Mouse (Mus musculus) testis, adult 2 months (tissue): ENCODE measurements around the gene Qrfpr. TPM values are rescaled to one million over a fixed set of nuclear protein-coding genes. Genes with fewer than 3 reads are reported as not detected.

ENCODE experiments used
- H3K27ac ChIP-seq: fragments of 200-500 bp; 2 replicates; pipeline ENCODE4 v1.5.1; 2012; ENCODE audit warnings: low read depth, low read length; ENCODE audit not compliant: control insufficient read depth, insufficient read depth
- H3K27me3 ChIP-seq: fragments of 200-500 bp; 2 replicates; pipeline ENCODE4 v1.6.1; 2012; ENCODE audit warnings: mild to moderate bottlenecking, low read length, moderate library complexity; ENCODE audit not compliant: control insufficient read depth, insufficient read depth
- H3K36me3 ChIP-seq: fragments of 200-500 bp; 2 replicates; pipeline ENCODE4 v1.6.1; 2012; ENCODE audit warnings: mild to moderate bottlenecking, low read length; ENCODE audit not compliant: control insufficient read depth, insufficient read depth
- H3K4me1 ChIP-seq: fragments of 200-500 bp; 2 replicates; pipeline ENCODE4 v1.6.1; 2012; ENCODE audit warnings: low read length; ENCODE audit not compliant: control insufficient read depth, insufficient read depth
- H3K4me3 ChIP-seq: fragments of 200-500 bp; 2 replicates; pipeline ENCODE4 v1.5.1; 2012; ENCODE audit warnings: low read depth, mild to moderate bottlenecking, low read length, moderate library complexity, mixed read lengths; ENCODE audit not compliant: control insufficient read depth
- CTCF ChIP-seq: fragments of 200-500 bp; IDR thresholded peaks from 2 replicates; pipeline ENCODE4 v1.5.1; 2012; ENCODE audit warnings: low read depth, mild to moderate bottlenecking, inconsistent platforms, low read length, moderate library complexity; ENCODE audit not compliant: control insufficient read depth, insufficient read depth, insufficient replicate concordance
- POLR2A ChIP-seq: fragments of 200-500 bp; IDR thresholded peaks from 2 replicates; pipeline ENCODE4 v1.6.1; 2012; ENCODE audit warnings: low read depth, mild to moderate bottlenecking, inconsistent platforms, low read length, moderate library complexity; ENCODE audit not compliant: control insufficient read depth
- polyA plus RNA-seq: library from polyadenylated mRNA; depleted of rRNA; stranded (reverse); fragments of >200 nt; gene quantifications from 2 replicates; pipeline ENCODE4 v1.2.3, GENCODE M21; 2012

Qrfpr gene
- polyA plus RNA-seq, 1 experiment, result not detected

- TF ChIP-seq CTCF, result no peak
- TF ChIP-seq POLR2A, result no peak
- H3K4me1 ChIP-seq, result no peaks in the 10 kb centered on the region
- H3K4me3 ChIP-seq, result no peak overlapping the region
- no peaks in the 10 kb centered on the region for H3K36me3 ChIP-seq
- no peaks in the 10 kb centered on the region for H3K27me3 ChIP-seq
- H3K27ac ChIP-seq, result no peak overlapping the region
These were observed 32.9 kb downstream of the Qrfpr start for GRCm38 (mm10) chr3:36189243-36189642.

GRCm38 (mm10) chr3:36186510-36186909 lies 35.6 kb downstream of the Qrfpr start:
- H3K27ac ChIP-seq, result no peak overlapping the region
- H3K36me3 ChIP-seq, result no peaks in the 10 kb centered on the region
- H3K27me3 ChIP-seq, result no peaks in the 10 kb centered on the region
- no peak for TF ChIP-seq POLR2A
- no peak for TF ChIP-seq CTCF
- no peak overlapping the region for H3K4me3 ChIP-seq
- H3K4me1 ChIP-seq, result no peaks in the 10 kb centered on the region

GRCm38 (mm10) chr3:36181519-36181918 lies 40.6 kb downstream of the Qrfpr start:
- Histone ChIP-seq H3K27me3 (no peaks in the 10 kb centered on the region), H3K27ac (no peak overlapping the region), H3K4me1 (no peaks in the 10 kb centered on the region), H3K36me3 (no peaks in the 10 kb centered on the region), H3K4me3 (no peak overlapping the region)
- no peak for TF ChIP-seq CTCF
- no peak for TF ChIP-seq POLR2A

- Histone ChIP-seq H3K4me1 (no peaks in the 10 kb centered on the region), H3K36me3 (no peaks in the 10 kb centered on the region), H3K4me3 (no peak overlapping the region), H3K27me3 (no peaks in the 10 kb centered on the region), H3K27ac (no peak overlapping the region)
- no peak for TF ChIP-seq CTCF
- no peak for TF ChIP-seq POLR2A
These were observed 48.4 kb downstream of the Qrfpr start for GRCm38 (mm10) chr3:36173761-36174160.

GRCm38 (mm10) chr3:36171348-36171747 lies 50.8 kb downstream of the Qrfpr start:
- H3K27me3 ChIP-seq, result no peaks in the 10 kb centered on the region
- no peak overlapping the region for H3K27ac ChIP-seq
- H3K4me1 ChIP-seq, result no peaks in the 10 kb centered on the region
- H3K36me3 ChIP-seq, result no peaks in the 10 kb centered on the region
- no peak for TF ChIP-seq POLR2A
- TF ChIP-seq CTCF, result no peak
- no peak overlapping the region for H3K4me3 ChIP-seq

GRCm38 (mm10) chr3:36170670-36171210 lies 51.4 kb downstream of the Qrfpr start:
- H3K36me3 ChIP-seq, result no peaks in the 10 kb centered on the region
- no peak overlapping the region for H3K27ac ChIP-seq
- TF ChIP-seq CTCF (no peak), POLR2A (no peak)
- no peak overlapping the region for H3K4me3 ChIP-seq
- H3K27me3 ChIP-seq, result no peaks in the 10 kb centered on the region
- no peaks in the 10 kb centered on the region for H3K4me1 ChIP-seq

- H3K27me3 ChIP-seq, result no peaks in the 10 kb centered on the region
- TF ChIP-seq CTCF (no peak), POLR2A (no peak)
- no peaks in the 10 kb centered on the region for H3K36me3 ChIP-seq
- H3K27ac ChIP-seq, result no peak overlapping the region
- H3K4me3 ChIP-seq, result no peak overlapping the region
- H3K4me1 ChIP-seq, result peaks cover 3% of the 10 kb centered on the region
These were observed 66.8 kb downstream of the Qrfpr start for GRCm38 (mm10) chr3:36155268-36155667.
